Mouse (Mus musculus) MEL (cell line): ENCODE measurements around the gene Agpat1. TPM values are rescaled to one million over a fixed set of nuclear protein-coding genes. Genes with fewer than 3 reads are reported as not detected.

Source experiments
- DNase-seq: peaks from one replicate; pipeline ENCODE4 v3.0.0; 2011; ENCODE audit warnings: low read depth, low spot score
- H3K27ac ChIP-seq: 2 replicates; pipeline ENCODE4 v1.5.1; 2012; ENCODE audit warnings: low read depth, mild to moderate bottlenecking, control low read depth, low read length, moderate library complexity; ENCODE audit not compliant: control insufficient read depth
- H3K27me3 ChIP-seq, 2 experiments: fragments of 150-350 bp in 1 of 2; sonication (generic) in 1 of 2; 2 replicates each; pipeline ENCODE4 v1.6.1; 2012; ENCODE audit warnings: low read length in 2 of 2, mild to moderate bottlenecking in 2 of 2, improper control_type of control experiment in 1 of 2, moderate library complexity in 1 of 2; ENCODE audit not compliant: insufficient read depth in 2 of 2, control insufficient read depth in 1 of 2
- H3K36me3 ChIP-seq, 2 experiments: 2 replicates each; pipeline ENCODE4 v1.6.1; 2012 to 2014; ENCODE audit warnings: low read length in 2 of 2, improper control_type of control experiment in 1 of 2, inconsistent platforms in 1 of 2, mild to moderate bottlenecking in 1 of 2; ENCODE audit not compliant: insufficient read depth in 2 of 2, control insufficient read depth in 1 of 2
- H3K4me1 ChIP-seq, 2 experiments: fragments of 150-350 bp in 1 of 2; sonication (generic) in 1 of 2; 2 replicates each; pipeline ENCODE4 v1.6.1; 2012; ENCODE audit warnings: low read length in 2 of 2, improper control_type of control experiment in 1 of 2, mild to moderate bottlenecking in 1 of 2; ENCODE audit not compliant: insufficient read depth in 2 of 2, control insufficient read depth in 1 of 2
- H3K4me3 ChIP-seq, 2 experiments: fragments of 150-350 bp in 1 of 2; sonication (generic) in 1 of 2; 2 replicates each; pipeline ENCODE4 v1.5.1; 2012; ENCODE audit warnings: low read depth in 2 of 2, low read length in 2 of 2, mild to moderate bottlenecking in 2 of 2, moderate library complexity in 2 of 2, control low read depth in 1 of 2, improper control_type of control experiment in 1 of 2; ENCODE audit not compliant: control insufficient read depth in 1 of 2, insufficient read depth in 1 of 2
- H3K79me2 ChIP-seq: 2 replicates; pipeline ENCODE4 v1.6.1; 2012; ENCODE audit warnings: mild to moderate bottlenecking, low read length, moderate library complexity; ENCODE audit not compliant: control insufficient read depth, poor library complexity, insufficient read depth
- H3K9ac ChIP-seq: 2 replicates; pipeline ENCODE4 v1.6.1; 2012; ENCODE audit warnings: low read depth, mild to moderate bottlenecking, control low read depth, low read length, moderate library complexity; ENCODE audit not compliant: control insufficient read depth, poor library complexity, severe bottlenecking
- H3K9me3 ChIP-seq: fragments of 150-350 bp; sonication (generic); replicated peaks from 2 replicates; pipeline ENCODE4 v1.6.1; 2012; ENCODE audit warnings: mild to moderate bottlenecking, low read length, improper control_type of control experiment, moderate library complexity; ENCODE audit not compliant: insufficient read depth
- ELF1 ChIP-seq: IDR thresholded peaks from 2 replicates; pipeline ENCODE4 v1.6.1; 2014; ENCODE audit warnings: low read depth, mild to moderate bottlenecking, inconsistent platforms, low read length, improper control_type of control experiment, moderate library complexity
- ETS1 ChIP-seq: IDR thresholded peaks from 2 replicates; pipeline ENCODE4 v1.6.1; 2012; ENCODE audit warnings: low read depth, mild to moderate bottlenecking, inconsistent platforms, low read length, improper control_type of control experiment, moderate library complexity
- GATA1 ChIP-seq: IDR thresholded peaks from 2 replicates; pipeline ENCODE4 v1.6.1; 2011; ENCODE audit warnings: low read depth, low read length, improper control_type of control experiment
- HCFC1 ChIP-seq: IDR thresholded peaks from 2 replicates; pipeline ENCODE4 v1.6.1; 2012; ENCODE audit warnings: low read depth, mild to moderate bottlenecking, inconsistent platforms, low read length, improper control_type of control experiment, moderate library complexity
- JUND ChIP-seq: IDR thresholded peaks from 2 replicates; pipeline ENCODE4 v1.6.1; 2011; ENCODE audit warnings: low read depth, mild to moderate bottlenecking, improper control_type of control experiment, low read length
- MAX ChIP-seq: IDR thresholded peaks from 2 replicates; pipeline ENCODE4 v1.6.1; 2011; ENCODE audit warnings: low read length, improper control_type of control experiment
- MAZ ChIP-seq: IDR thresholded peaks from 2 replicates; pipeline ENCODE4 v1.6.1; 2012; ENCODE audit warnings: low read depth, mild to moderate bottlenecking, inconsistent platforms, low read length, improper control_type of control experiment
- NELFE ChIP-seq: IDR thresholded peaks from 2 replicates; pipeline ENCODE4 v1.6.1; 2011; ENCODE audit warnings: low read depth, low read length, improper control_type of control experiment
- POLR2A ChIP-seq, 2 experiments: IDR thresholded peaks; 2 replicates each; pipeline ENCODE4 v1.6.1; 2011 to 2012; ENCODE audit warnings: low read length in 2 of 2, mild to moderate bottlenecking in 2 of 2, control low read depth in 1 of 2, improper control_type of control experiment in 1 of 2, low read depth in 1 of 2, moderate library complexity in 1 of 2; ENCODE audit not compliant: control insufficient read depth in 1 of 2, insufficient read depth in 1 of 2, poor library complexity in 1 of 2
- RCOR1 ChIP-seq: IDR thresholded peaks from 2 replicates; pipeline ENCODE4 v1.6.1; 2012; ENCODE audit warnings: low read depth, mild to moderate bottlenecking, inconsistent platforms, low read length, improper control_type of control experiment
- SIN3A ChIP-seq: IDR thresholded peaks from 2 replicates; pipeline ENCODE4 v1.6.1; 2012; ENCODE audit warnings: low read length, improper control_type of control experiment, inconsistent platforms
- TBP ChIP-seq: IDR thresholded peaks from 2 replicates; pipeline ENCODE4 v1.8.0; 2011; ENCODE audit warnings: low read depth, low read length, improper control_type of control experiment
- UBTF ChIP-seq: IDR thresholded peaks from 2 replicates; pipeline ENCODE4 v1.6.1; 2012; ENCODE audit warnings: low read depth, mild to moderate bottlenecking, inconsistent platforms, low read length, improper control_type of control experiment, moderate library complexity, borderline replicate concordance; ENCODE audit not compliant: insufficient read depth
- ZMIZ1 ChIP-seq: IDR thresholded peaks from 2 replicates; pipeline ENCODE4 v1.6.1; 2012; ENCODE audit warnings: low read depth, mild to moderate bottlenecking, inconsistent platforms, low read length, improper control_type of control experiment, moderate library complexity
- polyA plus RNA-seq, 2 experiments: library from polyadenylated mRNA; stranded (reverse) in 1 of 2; unstranded in 1 of 2; fragments of >175 nt in 1 of 2; fragments of >200 nt in 1 of 2; gene quantifications; 2 replicates each; pipeline versions ENCODE4 v1.2.1 to v1.2.4; 2012; ENCODE audit warnings: low replicate concordance in 2 of 2, low read depth in 1 of 2; ENCODE audit not compliant: insufficient read length in 2 of 2, insufficient read depth in 1 of 2, missing spikeins in 1 of 2
- total RNA-seq: library from RNA; depleted of rRNA; stranded (reverse); fragments of 300-350 nt; gene quantifications from 2 replicates; pipeline ENCODE4 v1.2.3, GENCODE M21; 2012

The Agpat1 gene
- total and polyA plus RNA-seq, 3 experiments = 85.2 to 153 TPM; not detected in 1

DNA sequence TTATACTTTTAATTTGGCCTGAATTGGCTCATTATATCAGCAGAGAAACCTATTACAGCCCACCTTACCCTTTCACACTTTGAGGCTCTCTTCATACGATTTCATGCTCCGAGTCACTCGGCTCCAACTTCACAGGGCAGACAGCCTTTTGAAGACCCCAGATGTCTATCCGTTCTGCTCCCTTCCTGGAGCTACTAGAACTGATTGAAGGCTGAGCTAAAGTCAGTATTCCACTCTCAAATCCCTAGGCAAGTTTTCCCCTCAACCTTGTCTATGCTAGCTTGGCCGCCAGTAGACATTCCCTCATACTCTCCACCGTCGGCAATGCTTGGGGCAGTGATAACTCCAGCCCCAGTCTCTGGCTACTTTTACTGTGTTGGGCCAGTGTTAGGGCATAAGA is 14.9 kb upstream of the Agpat1 start:
- no peaks in the 10 kb centered on the region for H3K27me3 ChIP-seq
- peak overlapping the region; percentile 51 for H3K9ac ChIP-seq
- peaks cover 11 to 40% of the 10 kb centered on the region in 2 experiments for H3K4me1 ChIP-seq
- no peak for DNase-seq
- H3K27ac ChIP-seq = peak overlapping the region; percentile 37
- H3K9me3 ChIP-seq = no peaks in the 10 kb centered on the region
- H3K4me3 ChIP-seq = peak overlapping the region; percentile 12 to 25
- no peak for TF ChIP-seq MAZ
- peaks cover 16% of the 10 kb centered on the region for H3K79me2 ChIP-seq
- peaks cover 0 to 27% of the 10 kb centered on the region in 2 experiments; a peak in 2 of 4 replicates for H3K36me3 ChIP-seq

DNA sequence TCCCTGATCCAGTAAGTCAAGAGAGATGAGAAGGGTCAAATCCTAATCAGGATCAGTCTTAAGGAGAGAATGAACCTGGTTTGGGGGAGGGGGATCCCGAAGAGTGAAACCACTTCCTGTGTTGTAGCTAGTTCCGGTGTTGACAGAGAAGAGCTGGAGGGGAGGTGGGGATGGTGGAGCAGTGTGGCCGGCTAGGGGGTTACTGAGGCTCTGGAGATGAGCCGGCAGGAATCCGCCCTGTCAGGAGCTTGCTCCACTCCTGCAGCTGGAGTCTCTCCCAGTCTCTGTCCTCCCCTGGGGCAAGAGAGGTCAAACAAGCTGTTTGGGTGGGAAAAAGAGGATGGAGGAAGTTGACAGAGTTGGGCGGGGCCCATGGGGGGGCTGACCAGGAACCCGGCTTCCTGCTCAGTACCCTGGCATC is 14.4 kb upstream of the Agpat1 start, which contains the start of gene Gpsm3:
Gene Gpsm3 (plus strand): TSS at position 126 of the 421 bp plus-strand sequence.
- H3K79me2 ChIP-seq = peaks cover 16% of the 10 kb centered on the region
- DNase-seq = peak; percentile 71
- H3K9ac ChIP-seq = peak within 1 kb of the TSS; percentile 89
- peaks cover 11 to 40% of the 10 kb centered on the region in 2 experiments for H3K4me1 ChIP-seq
- peaks cover 0 to 27% of the 10 kb centered on the region in 2 experiments; a peak in 2 of 4 replicates for H3K36me3 ChIP-seq
- peak within 1 kb of the TSS; percentile 41 for H3K27ac ChIP-seq
- H3K9me3 ChIP-seq = no peaks in the 10 kb centered on the region
- TF ChIP-seq ELF1 = peak; percentile 47
- TF ChIP-seq JUND = no peak
- TF ChIP-seq HCFC1 = peak; percentile 69
- peak; percentile 86 for TF ChIP-seq MAZ
- TF ChIP-seq ZMIZ1 = 0 out of 2 replicates have a peak, but pooled peaks have one; percentile 29
- TF ChIP-seq UBTF = no peak
- peak; percentile 31; the same call in 1 of the 2 replicates for TF ChIP-seq NELFE
- TF ChIP-seq ETS1 = peak; percentile 24; the same call in 1 of the 2 replicates
- TF ChIP-seq GATA1 = no peak
- peak; percentile 57 for TF ChIP-seq SIN3A
- 0 out of 2 replicates have a peak, but pooled peaks have one; percentile 11 for TF ChIP-seq MAX
- no peak for TF ChIP-seq RCOR1
- peak; percentile 53; the same call in 1 of the 2 replicates for TF ChIP-seq TBP
- TF ChIP-seq POLR2A (IDR thresholded peaks at IDR 0.05; ENCODE audit: control insufficient read depth in 1 of 2, insufficient read depth in 1 of 2, low read depth in 1 of 2, low read length in 2 of 2, poor library complexity in 1 of 2) = peak; percentile 15 to 51; a peak in 1 of 4 replicates
- peak within 1 kb of the TSS; percentile 31 to 78 for H3K4me3 ChIP-seq
- no peaks in the 10 kb centered on the region for H3K27me3 ChIP-seq
